Mouse (Mus musculus): ENCODE results near the gene Pola2.

GRCm38 (mm10) chr19:5942581-5942980 lies 21.4 kb downstream of the Pola2 start:
- TF ChIP-seq CTCF (IDR thresholded peaks at IDR 0.05; ENCODE audit: control insufficient read depth, insufficient read depth, insufficient read length), result no peak
- TF ChIP-seq MYOG (IDR thresholded peaks at IDR 0.05; ENCODE audit: control insufficient read depth, extremely low read depth, insufficient read length), result no peak
- TF ChIP-seq MAX (IDR thresholded peaks at IDR 0.05), result no peak
- no peak for TF ChIP-seq MYOD1 (IDR thresholded peaks at IDR 0.05; ENCODE audit: control insufficient read depth, insufficient read length, low read depth)
